Mouse (Mus musculus) megakaryocyte, embryonic 14.5 days (primary cell): Measurements from ENCODE around the gene Wdpcp.

Experiments used
- FLI1 ChIP-seq: IDR thresholded peaks from 2 replicates; pipeline ENCODE4 v1.6.1; 2012; ENCODE audit warnings: low read length, inconsistent platforms, mixed read lengths
- GATA1 ChIP-seq: IDR thresholded peaks from 3 replicates; pipeline ENCODE4 v1.6.1; 2012; ENCODE audit warnings: mixed read lengths, low read length, inconsistent platforms, borderline replicate concordance

- no peak for TF ChIP-seq FLI1
- TF ChIP-seq GATA1: no peak
Observed at GRCm38 (mm10) chr11:21864000-21864399, 292.0 kb downstream of the Wdpcp start.
